14 mouse cellular contexts compared by ENCODE assay signal in the genomic region with DNA sequence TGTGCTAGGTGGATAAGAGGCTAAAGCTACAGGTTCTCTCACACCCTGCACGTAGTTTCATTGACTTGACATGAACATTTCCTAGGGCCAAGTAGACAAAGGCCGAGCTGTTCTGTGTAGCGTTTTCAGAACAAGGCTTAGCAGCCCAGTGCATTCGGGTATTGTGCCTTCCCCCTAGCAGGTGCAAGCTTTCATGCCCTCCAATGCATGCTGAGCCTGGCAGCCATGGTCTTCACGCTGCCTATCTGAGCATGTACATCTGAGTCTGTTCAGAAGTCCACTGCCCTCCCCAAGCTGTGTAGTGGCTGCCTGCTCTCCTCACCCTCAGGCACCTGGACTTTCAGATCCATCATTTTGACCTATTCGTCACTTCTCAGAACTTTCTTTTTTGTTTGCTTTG. TPM values are rescaled to one million over a fixed set of nuclear protein-coding genes. Genes with fewer than 3 reads are reported as not detected.
DNase-seq lines count a peak whose midpoint lies in the region.
"Had no signal": no experiment of that assay in that cellular context is flagged by ENCODE, and none has a peak within 500 bp of the region (broad histone marks: within the 10 kb centered on the region; RNA-seq: fewer than 3 reads in every experiment).

No protein-coding gene starts in this region.

- intact Hi-C loops in left cerebral cortex, postnatal 4 days (cut with DNase I) = no loop called here
- intact Hi-C loops in left cerebral cortex, postnatal 10 days (cut with DNase I) = no loop called here

- DNase-seq in cerebellum, postnatal 14 days = peak; percentile 23 to 29
- no peak for DNase-seq in cerebellum, postnatal 25 days
- DNase-seq in left cerebral cortex, postnatal 4 days = peak; percentile 20
- no peak for DNase-seq in left cerebral cortex, postnatal 10 days (ENCODE audit: extremely low spot score in 1 of 2, low spot score in 2 of 2)
- DNase-seq: adrenal gland, adult 2 months; adrenal gland, postnatal 10 days; adrenal gland, postnatal 25 days; cerebellum, adult 11 months; cerebellum, adult 18-20 months; cerebellum, adult 9-10 months; cerebellum, postnatal 36 days; embryo, embryonic 11 days had no signal

RNA-seq across cellular contexts. Expression of gene Prrxl1, which starts 35.5 kb away (rescaled TPM):
- total RNA-seq in left cerebral cortex, postnatal 4 days (2021) = not detected
- total RNA-seq in left cerebral cortex, postnatal 10 days (2021) = not detected
- total RNA-seq: common myeloid progenitor, adult 5-6 weeks; MEL had no signal

RNA-seq across cellular contexts. Expression of gene Ercc6, which starts 50.3 kb away (rescaled TPM):
- total RNA-seq in left cerebral cortex, postnatal 4 days (2021) = 10 to 100 TPM; 27.9 to 29.0 TPM
- 10 to 100 TPM; 16.7 to 18.9 TPM for total RNA-seq in left cerebral cortex, postnatal 10 days (2021)

Comparison
In these comparisons a context has a peak if more than half of its experiments do, and no peak if none do; other contexts are left out.
1. DNase-seq: peak in cerebellum, postnatal 14 days (2 of 2) and left cerebral cortex, postnatal 4 days (single experiment); none in cerebellum, postnatal 25 days (0 of 2) and left cerebral cortex, postnatal 10 days (0 of 2).